Mouse (Mus musculus): ENCODE results near the gene B3gnt2. TPM values are rescaled to one million over a fixed set of nuclear protein-coding genes. Genes with fewer than 3 reads are reported as not detected.

B3gnt2 gene
- polyA plus RNA-seq, 1 experiment: 18.9 TPM

DNA sequence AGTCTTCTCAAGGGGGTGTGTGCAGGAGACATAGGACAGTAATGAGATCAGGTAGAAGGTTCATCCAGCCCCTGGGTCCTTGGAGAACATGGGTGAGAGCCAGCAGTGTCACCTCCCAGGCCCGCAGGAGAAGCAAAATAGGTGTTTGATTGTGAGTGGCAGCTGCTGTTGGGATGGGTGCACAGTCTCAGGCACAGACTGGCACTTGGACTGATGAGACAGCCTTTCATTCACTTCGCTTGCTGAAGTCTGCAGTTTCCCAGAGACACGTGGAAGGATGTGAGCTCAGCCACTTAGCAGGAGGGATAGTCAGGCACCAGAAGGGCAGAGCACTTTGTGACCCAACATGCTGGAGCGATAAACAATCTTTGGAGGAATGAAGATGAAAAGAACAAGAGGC, 2.8 kb upstream of the B3gnt2 start:
- 85% methylated on average over 4 of the region's 4 CpGs for WGBS
- no peak for DNase-seq (ENCODE audit: low read depth in 1 of 2, low spot score in 2 of 2)

DNA sequence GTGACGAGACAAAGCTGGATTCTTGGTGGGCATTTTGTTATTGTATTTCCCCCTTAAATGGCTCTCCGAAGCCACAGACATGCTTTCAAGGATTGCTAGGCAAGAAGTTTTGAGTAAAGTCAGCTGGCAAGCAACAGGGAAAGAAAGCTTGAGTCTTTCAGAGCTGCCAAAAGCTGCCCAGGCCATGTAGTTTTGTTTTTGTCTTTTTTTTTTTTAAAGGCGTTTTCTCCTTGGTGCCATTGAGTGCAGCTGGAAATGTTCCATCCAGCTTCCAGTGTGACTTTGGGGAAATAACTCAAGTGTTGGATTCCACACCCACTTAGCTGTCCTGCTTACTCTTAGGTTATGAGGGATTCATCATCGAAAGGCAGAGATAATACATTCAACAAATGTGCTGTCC, 554 bp upstream of the B3gnt2 start:
- no peak for DNase-seq (ENCODE audit: low read depth in 1 of 2, low spot score in 2 of 2)
- Histone ChIP-seq H3K27me3 (ENCODE audit: control insufficient read depth, insufficient read depth, low read length) (no peaks in the 10 kb centered on the region), H3K36me3 (ENCODE audit: control insufficient read depth, insufficient read depth, low read length) (no peaks in the 10 kb centered on the region), H3K4me3 (ENCODE audit: extremely low read depth, insufficient read depth, insufficient read length) (no peak overlapping the region), H3K4me1 (ENCODE audit: control insufficient read depth, insufficient read depth, insufficient read length) (peaks cover 4% of the 10 kb centered on the region; the same call in 1 of the 2 replicates), H3K27ac (ENCODE audit: insufficient read depth, low read length) (no peak overlapping the region)
- WGBS: 95% methylated on average over 4 of the region's 4 CpGs
- TF ChIP-seq CTCF (IDR thresholded peaks at IDR 0.05; ENCODE audit: extremely low read depth, insufficient read depth, insufficient read length, insufficient replicate concordance) (no peak), POLR2A (IDR thresholded peaks at IDR 0.05; ENCODE audit: low read depth, low read length) (no peak)

More for the DNA sequence above, 2.8 kb upstream of the B3gnt2 start:
- TF ChIP-seq POLR2A (IDR thresholded peaks at IDR 0.05; ENCODE audit: low read depth, low read length) (no peak), CTCF (IDR thresholded peaks at IDR 0.05; ENCODE audit: extremely low read depth, insufficient read depth, insufficient read length, insufficient replicate concordance) (no peak)
- H3K4me3 ChIP-seq (ENCODE audit: extremely low read depth, insufficient read depth, insufficient read length): no peak overlapping the region
- no peaks in the 10 kb centered on the region for H3K27me3 ChIP-seq (ENCODE audit: control insufficient read depth, insufficient read depth, low read length)
- H3K36me3 ChIP-seq (ENCODE audit: control insufficient read depth, insufficient read depth, low read length): no peaks in the 10 kb centered on the region
- H3K4me1 ChIP-seq (ENCODE audit: control insufficient read depth, insufficient read depth, insufficient read length): peaks cover 4% of the 10 kb centered on the region; the same call in 1 of the 2 replicates
- no peak overlapping the region for H3K27ac ChIP-seq (ENCODE audit: insufficient read depth, low read length)

DNA sequence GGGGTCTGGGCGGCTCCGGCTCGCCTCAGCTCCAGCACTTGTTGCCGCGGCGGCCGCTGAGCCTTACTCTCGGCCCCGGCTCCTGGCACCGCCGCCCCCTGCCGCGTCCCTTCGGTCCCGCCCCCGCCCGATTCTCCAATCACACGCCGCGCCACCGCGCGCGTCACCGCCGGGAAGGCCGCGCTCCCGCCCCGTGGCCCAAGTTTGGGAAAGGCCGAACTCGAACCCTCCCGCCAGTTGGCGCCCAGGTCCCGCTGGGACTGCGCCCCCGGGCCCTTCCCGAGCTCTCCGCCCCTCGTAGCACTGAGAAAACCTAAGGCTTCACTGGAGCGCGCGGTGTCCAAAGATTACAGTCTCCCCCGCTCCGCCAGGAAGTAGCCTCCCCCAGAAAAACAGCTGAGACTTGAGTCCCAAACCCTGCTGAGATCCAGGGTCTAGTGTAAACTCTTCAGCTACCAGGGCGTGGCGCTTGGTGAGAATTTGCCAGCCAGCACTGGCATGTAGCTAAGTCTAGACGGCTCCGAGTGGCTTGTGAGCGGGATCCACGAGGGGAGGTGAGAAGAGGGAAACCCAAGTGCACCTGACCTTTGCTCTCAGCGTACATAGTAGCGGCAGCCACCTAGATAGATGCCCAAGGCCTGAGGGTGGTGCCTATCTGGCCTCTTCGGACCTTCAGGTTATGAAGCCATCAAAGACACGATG, 977 bp downstream of the B3gnt2 start:
- Histone ChIP-seq H3K36me3 (ENCODE audit: control insufficient read depth, insufficient read depth, low read length) (no peaks in the 10 kb centered on the region), H3K4me3 (ENCODE audit: extremely low read depth, insufficient read depth, insufficient read length) (peak overlapping the region; percentile 79), H3K27ac (ENCODE audit: insufficient read depth, low read length) (peak overlapping the region; percentile 95), H3K4me1 (ENCODE audit: control insufficient read depth, insufficient read depth, insufficient read length) (peaks cover 8% of the 10 kb centered on the region; the same call in 1 of the 2 replicates), H3K27me3 (ENCODE audit: control insufficient read depth, insufficient read depth, low read length) (no peaks in the 10 kb centered on the region)
- 0 out of 2 replicates have a peak, but pooled peaks have one; percentile 3 for TF ChIP-seq CTCF (IDR thresholded peaks at IDR 0.05; ENCODE audit: extremely low read depth, insufficient read depth, insufficient read length, insufficient replicate concordance)
- TF ChIP-seq POLR2A (IDR thresholded peaks at IDR 0.05; ENCODE audit: low read depth, low read length): peak; percentile 69
- DNase-seq (ENCODE audit: low read depth in 1 of 2, low spot score in 2 of 2): peak; percentile 68 to 83
- WGBS: under 1% methylated on average over 53 of the region's 55 CpGs

DNA sequence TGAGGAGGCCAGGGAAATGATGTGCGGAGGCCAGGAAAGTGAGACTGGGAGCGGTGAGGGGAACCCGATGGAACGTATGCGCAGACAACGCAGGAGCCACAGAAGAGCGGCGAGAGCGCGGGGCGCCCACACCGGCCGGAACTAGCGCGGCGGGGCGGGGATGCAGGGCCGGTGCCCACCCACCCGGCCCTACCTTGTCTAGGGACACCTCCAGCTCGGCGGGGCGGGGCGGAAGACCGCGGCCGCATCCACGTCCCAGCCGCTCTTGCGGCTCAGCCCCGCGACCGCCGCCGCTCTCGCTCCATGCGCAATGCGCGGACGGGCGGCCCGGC, 1.5 kb downstream of the B3gnt2 start:
- WGBS: under 1% methylated on average over 33 of the region's 41 CpGs
- H3K4me1 ChIP-seq (ENCODE audit: control insufficient read depth, insufficient read depth, insufficient read length): peaks cover 13% of the 10 kb centered on the region; the same call in 1 of the 2 replicates
- DNase-seq (ENCODE audit: low read depth in 1 of 2, low spot score in 2 of 2): no peak
- no peaks in the 10 kb centered on the region for H3K36me3 ChIP-seq (ENCODE audit: control insufficient read depth, insufficient read depth, low read length)
- TF ChIP-seq POLR2A (IDR thresholded peaks at IDR 0.05; ENCODE audit: low read depth, low read length) (no peak), CTCF (IDR thresholded peaks at IDR 0.05; ENCODE audit: extremely low read depth, insufficient read depth, insufficient read length, insufficient replicate concordance) (no peak)
- H3K27ac ChIP-seq (ENCODE audit: insufficient read depth, low read length): peak overlapping the region; percentile 95
- H3K27me3 ChIP-seq (ENCODE audit: control insufficient read depth, insufficient read depth, low read length): no peaks in the 10 kb centered on the region
- H3K4me3 ChIP-seq (ENCODE audit: extremely low read depth, insufficient read depth, insufficient read length): peak overlapping the region; percentile 79

DNA sequence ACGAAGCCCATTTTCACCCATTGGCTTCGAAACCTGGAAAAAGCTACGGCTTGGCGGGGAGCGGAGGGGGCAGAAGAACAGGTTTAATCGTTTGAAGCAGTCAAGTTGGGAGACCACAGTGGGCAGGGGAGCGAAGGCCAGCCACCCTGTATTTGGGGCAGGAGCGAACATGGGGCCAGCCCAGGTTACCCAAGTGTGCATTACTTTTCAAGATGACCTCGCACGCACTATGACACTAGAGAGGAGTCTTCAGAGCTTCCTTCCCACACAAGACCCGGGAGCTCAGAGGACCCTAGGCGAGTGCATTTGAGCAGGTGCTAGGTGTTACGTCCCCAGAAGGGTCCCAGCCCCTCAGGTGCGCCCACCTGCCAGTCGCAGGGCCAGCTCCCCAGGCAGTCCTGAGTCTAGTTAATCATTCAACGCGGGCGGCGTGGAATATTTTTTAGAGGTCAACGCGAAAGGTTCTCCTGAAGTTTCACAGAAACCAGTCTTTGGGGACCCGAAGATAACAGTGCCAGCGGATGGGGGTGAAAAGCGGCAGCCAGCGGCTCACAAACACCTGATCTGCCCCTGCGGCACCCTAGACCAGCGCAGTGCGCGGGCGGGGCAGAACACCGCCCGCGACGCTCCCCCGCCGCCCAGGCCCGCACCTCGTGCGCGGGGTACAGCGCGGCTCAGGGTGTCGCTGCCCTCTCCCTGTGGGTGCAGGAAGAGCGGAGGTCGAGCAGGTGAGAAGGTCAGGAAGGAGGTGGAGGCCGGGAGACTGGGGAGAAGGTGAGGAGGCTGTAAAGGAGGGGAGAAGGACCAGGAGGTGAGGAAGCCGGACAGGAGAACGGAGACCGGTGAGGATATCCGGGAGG, 2.1 kb downstream of the B3gnt2 start:
- TF ChIP-seq POLR2A (IDR thresholded peaks at IDR 0.05; ENCODE audit: low read depth, low read length) (no peak), CTCF (IDR thresholded peaks at IDR 0.05; ENCODE audit: extremely low read depth, insufficient read depth, insufficient read length, insufficient replicate concordance) (no peak)
- no peaks in the 10 kb centered on the region for H3K36me3 ChIP-seq (ENCODE audit: control insufficient read depth, insufficient read depth, low read length)
- H3K4me3 ChIP-seq (ENCODE audit: extremely low read depth, insufficient read depth, insufficient read length): peak overlapping the region; percentile 79
- DNase-seq (ENCODE audit: low read depth in 1 of 2, low spot score in 2 of 2): no peak
- no peaks in the 10 kb centered on the region for H3K27me3 ChIP-seq (ENCODE audit: control insufficient read depth, insufficient read depth, low read length)
- H3K27ac ChIP-seq (ENCODE audit: insufficient read depth, low read length): peak overlapping the region; percentile 95
- H3K4me1 ChIP-seq (ENCODE audit: control insufficient read depth, insufficient read depth, insufficient read length): peaks cover 19% of the 10 kb centered on the region; the same call in 1 of the 2 replicates
- 1% methylated on average over 50 of the region's 50 CpGs for WGBS

DNA sequence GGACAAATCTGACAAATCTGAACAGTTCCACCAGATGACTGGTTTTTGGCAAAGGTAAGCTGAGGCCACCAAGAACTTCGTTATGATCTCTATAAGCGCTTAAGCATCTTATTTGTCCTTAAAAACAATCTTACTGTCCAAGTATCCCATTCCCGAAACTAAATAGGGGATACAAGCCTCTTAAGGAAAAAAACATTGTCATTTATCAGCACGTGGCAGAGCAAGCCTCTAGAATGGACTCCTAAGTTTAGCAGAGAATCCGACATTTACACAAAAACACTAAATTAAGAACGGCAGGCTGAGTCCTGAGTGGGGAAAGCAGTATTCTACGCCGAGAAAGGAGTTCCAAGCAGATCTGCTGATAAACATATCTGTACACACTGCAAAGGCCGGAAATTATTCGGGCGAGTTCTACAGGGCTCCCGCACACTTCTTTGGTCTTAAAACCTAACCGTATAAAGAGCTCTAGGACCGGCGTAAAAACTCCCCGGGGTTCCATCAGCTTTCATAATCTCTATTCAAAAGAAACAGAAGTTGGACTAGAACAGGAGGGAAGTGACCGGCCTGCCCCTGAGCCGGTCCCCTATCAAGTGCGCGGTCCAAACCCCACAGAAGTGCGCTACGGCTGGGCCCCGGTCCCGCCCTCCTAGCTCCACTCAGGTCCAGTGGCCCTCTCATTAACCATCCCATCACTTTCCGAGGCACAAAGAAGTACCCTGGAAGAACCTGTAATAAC, 2.9 kb downstream of the B3gnt2 start:
- peaks cover 27% of the 10 kb centered on the region; the same call in 1 of the 2 replicates for H3K4me1 ChIP-seq (ENCODE audit: control insufficient read depth, insufficient read depth, insufficient read length)
- H3K27ac ChIP-seq (ENCODE audit: insufficient read depth, low read length): peak overlapping the region; percentile 95
- WGBS: 4% methylated on average over 25 of the region's 25 CpGs
- H3K27me3 ChIP-seq (ENCODE audit: control insufficient read depth, insufficient read depth, low read length): no peaks in the 10 kb centered on the region
- DNase-seq (ENCODE audit: low read depth in 1 of 2, low spot score in 2 of 2): no peak
- TF ChIP-seq POLR2A (IDR thresholded peaks at IDR 0.05; ENCODE audit: low read depth, low read length) (no peak), CTCF (IDR thresholded peaks at IDR 0.05; ENCODE audit: extremely low read depth, insufficient read depth, insufficient read length, insufficient replicate concordance) (no peak)
- peak overlapping the region; percentile 79 for H3K4me3 ChIP-seq (ENCODE audit: extremely low read depth, insufficient read depth, insufficient read length)
- no peaks in the 10 kb centered on the region for H3K36me3 ChIP-seq (ENCODE audit: control insufficient read depth, insufficient read depth, low read length)

Data from spleen, adult 2 months (tissue).